Mouse (Mus musculus) kidney, embryonic 15.5 days (tissue): ENCODE data around the gene Nt5c2. TPM values are rescaled to one million over a fixed set of nuclear protein-coding genes. Genes with fewer than 3 reads are reported as not detected.
A peak's percentile ranks its signal among the peaks of the same experiment; 100 is the strongest.

Source experiments
- ATAC-seq: fragments of 200-750 bp; cut with Nextera tagmentation; replicated peaks from 2 replicates; pipeline ENCODE4 v1.8.0; 2017; ENCODE audit warnings: moderate TSS enrichment; ENCODE audit not compliant: low FRiP score
- H3K27ac ChIP-seq: fragments of 300-500 bp; sonication (generic); 2 replicates; pipeline ENCODE4 v1.5.1; 2015; ENCODE audit warnings: mild to moderate bottlenecking, inconsistent platforms
- H3K27me3 ChIP-seq: fragments of 300-500 bp; sonication (generic); 2 replicates; pipeline ENCODE4 v1.6.1; 2015; ENCODE audit warnings: inconsistent platforms
- H3K36me3 ChIP-seq: fragments of 300-500 bp; sonication (generic); 2 replicates; pipeline ENCODE4 v1.6.1; 2015; ENCODE audit warnings: inconsistent platforms
- H3K4me1 ChIP-seq: fragments of 300-500 bp; sonication (generic); 2 replicates; pipeline ENCODE4 v1.6.1; 2015; ENCODE audit warnings: inconsistent platforms
- H3K4me2 ChIP-seq: fragments of 300-500 bp; sonication (generic); 2 replicates; pipeline ENCODE4 v1.6.1; 2015; ENCODE audit warnings: moderate library complexity, mild to moderate bottlenecking, inconsistent platforms
- H3K4me3 ChIP-seq: fragments of 300-500 bp; sonication (generic); replicated peaks from 2 replicates; pipeline ENCODE4 v1.5.1; 2015; ENCODE audit warnings: mild to moderate bottlenecking, inconsistent platforms
- H3K9ac ChIP-seq: fragments of 300-500 bp; sonication (generic); 2 replicates; pipeline ENCODE4 v1.6.1; 2015; ENCODE audit warnings: mild to moderate bottlenecking, inconsistent platforms
- H3K9me3 ChIP-seq: fragments of 300-500 bp; sonication (generic); replicated peaks from 2 replicates; pipeline ENCODE4 v1.6.1; 2016; ENCODE audit warnings: inconsistent platforms
- WGBS: fragments of 180-500 bp; shearing (Covaris S2); methylation state at CpG from one replicate; pipeline ENCODE4 v1.1.7; 2015; ENCODE audit warnings: mixed read lengths; 5-methylcytosine and 5-hydroxymethylcytosine counted together
- polyA plus RNA-seq: library from polyadenylated mRNA; unstranded; fragments of >200 nt; fragmentation: Nextera tagmentation; extraction: Ambion mirVana; gene quantifications from 2 replicates; pipeline ENCODE4 v1.2.1, GENCODE M21; 2015

Gene Nt5c2
- polyA plus RNA-seq, 1 experiment from 2014 or later, result 79.6 TPM

- WGBS, result 69% methylated on average over 4 of the region's 4 CpGs
- no peak for ATAC-seq
- Histone ChIP-seq H3K4me2 (no peak overlapping the region), H3K27ac (no peak overlapping the region), H3K4me1 (peaks cover 23% of the 10 kb centered on the region), H3K9ac (no peak overlapping the region), H3K4me3 (no peak overlapping the region), H3K9me3 (no peaks in the 10 kb centered on the region), H3K27me3 (no peaks in the 10 kb centered on the region), H3K36me3 (no peaks in the 10 kb centered on the region)
Observed at GRCm38 (mm10) chr19:46865381-46865780, 149.6 kb downstream of the Nt5c2 start.

GRCm38 (mm10) chr19:46864731-46865331 is 150.1 kb downstream of the Nt5c2 start:
- Histone ChIP-seq H3K4me2 (no peak overlapping the region), H3K9ac (no peak overlapping the region), H3K36me3 (no peaks in the 10 kb centered on the region), H3K4me3 (no peak overlapping the region), H3K27ac (peak overlapping the region; percentile 51; the same call in 1 of the 2 replicates), H3K4me1 (peaks cover 23% of the 10 kb centered on the region), H3K9me3 (no peaks in the 10 kb centered on the region), H3K27me3 (no peaks in the 10 kb centered on the region)
- 31% methylated on average over 6 of the region's 6 CpGs for WGBS
- no peak for ATAC-seq

GRCm38 (mm10) chr19:46864079-46864478 is 150.9 kb downstream of the Nt5c2 start:
- Histone ChIP-seq H3K27ac (no peak overlapping the region), H3K4me2 (no peak overlapping the region), H3K36me3 (no peaks in the 10 kb centered on the region), H3K9ac (no peak overlapping the region), H3K4me3 (no peak overlapping the region), H3K27me3 (no peaks in the 10 kb centered on the region), H3K4me1 (peaks cover 19% of the 10 kb centered on the region), H3K9me3 (no peaks in the 10 kb centered on the region)
- ATAC-seq, result no peak
- 40% methylated on average over 6 of the region's 6 CpGs for WGBS

- H3K4me1 ChIP-seq, result peaks cover 16% of the 10 kb centered on the region
- H3K9ac ChIP-seq, result no peak overlapping the region
- no peak overlapping the region for H3K27ac ChIP-seq
- no peak overlapping the region for H3K4me2 ChIP-seq
- WGBS, result 89% methylated on average over 17 of the region's 17 CpGs
- H3K4me3 ChIP-seq, result no peak overlapping the region
- no peaks in the 10 kb centered on the region for H3K9me3 ChIP-seq
- no peaks in the 10 kb centered on the region for H3K27me3 ChIP-seq
- ATAC-seq, result no peak
- H3K36me3 ChIP-seq, result no peaks in the 10 kb centered on the region
Observed at GRCm38 (mm10) chr19:46863236-46863927, 151.6 kb downstream of the Nt5c2 start.

- H3K4me2 ChIP-seq, result no peak overlapping the region
- no peaks in the 10 kb centered on the region for H3K9me3 ChIP-seq
- WGBS, result 29% methylated on average over 3 of the region's 3 CpGs
- no peak overlapping the region for H3K4me3 ChIP-seq
- peaks cover 18% of the 10 kb centered on the region for H3K4me1 ChIP-seq
- no peaks in the 10 kb centered on the region for H3K27me3 ChIP-seq
- H3K27ac ChIP-seq, result no peak overlapping the region
- H3K9ac ChIP-seq, result no peak overlapping the region
- no peaks in the 10 kb centered on the region for H3K36me3 ChIP-seq
- no peak for ATAC-seq
Observed at GRCm38 (mm10) chr19:46862556-46862955, 152.4 kb downstream of the Nt5c2 start.

GRCm38 (mm10) chr19:46858200-46858599 is 156.8 kb downstream of the Nt5c2 start:
- Histone ChIP-seq H3K4me3 (no peak overlapping the region), H3K36me3 (no peaks in the 10 kb centered on the region), H3K27me3 (no peaks in the 10 kb centered on the region), H3K4me2 (no peak overlapping the region), H3K27ac (no peak overlapping the region), H3K9ac (no peak overlapping the region), H3K9me3 (no peaks in the 10 kb centered on the region), H3K4me1 (peaks cover 19% of the 10 kb centered on the region)
- ATAC-seq, result no peak
- WGBS, result 87% methylated on average over 7 of the region's 7 CpGs

- no peaks in the 10 kb centered on the region for H3K27me3 ChIP-seq
- H3K4me1 ChIP-seq, result peaks cover 19% of the 10 kb centered on the region
- H3K4me3 ChIP-seq, result no peak overlapping the region
- H3K9ac ChIP-seq, result no peak overlapping the region
- ATAC-seq, result no peak
- no peaks in the 10 kb centered on the region for H3K9me3 ChIP-seq
- H3K4me2 ChIP-seq, result no peak overlapping the region
- H3K36me3 ChIP-seq, result no peaks in the 10 kb centered on the region
- WGBS, result 51% methylated on average over 9 of the region's 9 CpGs
- H3K27ac ChIP-seq, result 0 out of 2 replicates have a peak overlapping the region, but pooled peaks have one; percentile 28
Observed at GRCm38 (mm10) chr19:46857277-46857989, 157.5 kb downstream of the Nt5c2 start.

- H3K36me3 ChIP-seq, result no peaks in the 10 kb centered on the region
- no peak for ATAC-seq
- H3K9ac ChIP-seq, result no peak overlapping the region
- H3K4me2 ChIP-seq, result no peak overlapping the region
- H3K9me3 ChIP-seq, result no peaks in the 10 kb centered on the region
- no peak overlapping the region for H3K4me3 ChIP-seq
- peaks cover 19% of the 10 kb centered on the region for H3K4me1 ChIP-seq
- WGBS, result 34% methylated on average over 10 of the region's 10 CpGs
- H3K27me3 ChIP-seq, result no peaks in the 10 kb centered on the region
- 0 out of 2 replicates have a peak overlapping the region, but pooled peaks have one; percentile 43 for H3K27ac ChIP-seq
Observed at GRCm38 (mm10) chr19:46856780-46857179, 158.2 kb downstream of the Nt5c2 start.

GRCm38 (mm10) chr19:46856232-46856631 is 158.7 kb downstream of the Nt5c2 start:
- Histone ChIP-seq H3K9ac (no peak overlapping the region), H3K27me3 (no peaks in the 10 kb centered on the region), H3K4me1 (peaks cover 19% of the 10 kb centered on the region), H3K36me3 (no peaks in the 10 kb centered on the region), H3K27ac (0 out of 2 replicates have a peak overlapping the region, but pooled peaks have one; percentile 43), H3K4me2 (no peak overlapping the region), H3K9me3 (no peaks in the 10 kb centered on the region), H3K4me3 (no peak overlapping the region)
- WGBS, result 48% methylated on average over 6 of the region's 6 CpGs
- ATAC-seq, result no peak

- Histone ChIP-seq H3K9ac (no peak overlapping the region), H3K9me3 (no peaks in the 10 kb centered on the region), H3K4me3 (no peak overlapping the region), H3K4me1 (peaks cover 17% of the 10 kb centered on the region), H3K36me3 (no peaks in the 10 kb centered on the region), H3K27me3 (no peaks in the 10 kb centered on the region), H3K27ac (peak overlapping the region; percentile 48; the same call in 1 of the 2 replicates), H3K4me2 (no peak overlapping the region)
- WGBS, result 47% methylated on average over 9 of the region's 9 CpGs
- ATAC-seq, result peak; percentile 82
Observed at GRCm38 (mm10) chr19:46849443-46849997, 165.4 kb downstream of the Nt5c2 start.

- H3K27me3 ChIP-seq, result no peaks in the 10 kb centered on the region
- no peaks in the 10 kb centered on the region for H3K9me3 ChIP-seq
- peaks cover 14% of the 10 kb centered on the region for H3K4me1 ChIP-seq
- no peak overlapping the region for H3K4me2 ChIP-seq
- H3K9ac ChIP-seq, result no peak overlapping the region
- peak overlapping the region; percentile 74 for H3K27ac ChIP-seq
- H3K4me3 ChIP-seq, result no peak overlapping the region
- no peak for ATAC-seq
- H3K36me3 ChIP-seq, result no peaks in the 10 kb centered on the region
- 69% methylated on average over 14 of the region's 14 CpGs for WGBS
Observed at GRCm38 (mm10) chr19:46848381-46849268, 166.3 kb downstream of the Nt5c2 start.
